Mouse (Mus musculus): ENCODE data around the gene Prpsap2. TPM values are rescaled to one million over a fixed set of nuclear protein-coding genes. Genes with fewer than 3 reads are reported as not detected.
"Not testable (repeated sequence)": the region's sequence is repeated elsewhere in the genome, so short reads cannot be mapped to it uniquely, and the experiment has no call there.

Gene Prpsap2
- total RNA-seq (2014; fragmentation: Nextera tagmentation) (17.9 and 27.7 TPM in 2 replicates), total RNA-seq (2017) (29.4 and 31.8 TPM in 2 replicates)

DNA sequence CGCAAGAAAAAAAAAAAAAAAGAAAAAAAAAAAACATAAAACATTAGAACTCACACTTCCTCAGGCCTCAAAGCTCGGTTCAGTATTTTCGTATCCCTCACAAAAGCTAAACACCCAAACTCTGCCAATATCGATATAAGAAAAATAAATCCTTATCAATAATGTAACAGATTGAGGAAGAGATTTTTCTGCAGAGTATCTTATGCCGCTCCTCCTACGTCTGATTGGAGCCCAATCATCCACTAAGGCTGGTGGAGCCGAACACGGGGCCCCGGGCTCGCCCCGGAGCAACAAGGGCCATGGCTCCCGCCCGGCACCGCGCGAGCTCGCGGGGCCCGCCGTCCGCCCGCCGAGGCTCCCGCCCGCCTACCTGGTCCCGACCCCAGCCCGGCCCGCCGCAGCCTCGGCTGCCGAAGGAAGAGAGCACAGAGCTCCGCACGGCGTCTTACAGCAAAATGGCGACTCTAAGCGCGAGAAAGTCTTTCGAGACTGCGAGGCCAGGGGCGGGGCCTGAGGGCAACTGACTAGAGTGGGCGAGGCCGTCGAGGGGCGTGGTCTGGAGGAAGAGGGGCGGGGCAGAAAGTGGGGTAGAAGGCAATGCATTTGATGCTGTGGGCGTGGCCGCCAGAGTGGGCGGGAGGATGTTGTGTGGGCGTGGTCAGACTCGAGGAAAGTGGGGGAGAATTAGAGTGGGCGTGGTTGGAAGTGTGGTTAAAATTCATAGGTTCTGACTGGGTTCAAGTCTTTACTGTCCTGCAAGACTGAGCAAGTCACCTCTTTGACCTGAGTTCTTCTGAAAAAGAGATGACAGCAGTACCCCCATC lies at the start of gene Prpsap2:
Prpsap2 (minus strand) TSS at position 505 of the 824 bp plus-strand sequence.
- peak; percentile 92 for ATAC-seq (replicated peaks; ENCODE audit: low FRiP score, low TSS enrichment, poor library complexity, severe bottlenecking)

DNA sequence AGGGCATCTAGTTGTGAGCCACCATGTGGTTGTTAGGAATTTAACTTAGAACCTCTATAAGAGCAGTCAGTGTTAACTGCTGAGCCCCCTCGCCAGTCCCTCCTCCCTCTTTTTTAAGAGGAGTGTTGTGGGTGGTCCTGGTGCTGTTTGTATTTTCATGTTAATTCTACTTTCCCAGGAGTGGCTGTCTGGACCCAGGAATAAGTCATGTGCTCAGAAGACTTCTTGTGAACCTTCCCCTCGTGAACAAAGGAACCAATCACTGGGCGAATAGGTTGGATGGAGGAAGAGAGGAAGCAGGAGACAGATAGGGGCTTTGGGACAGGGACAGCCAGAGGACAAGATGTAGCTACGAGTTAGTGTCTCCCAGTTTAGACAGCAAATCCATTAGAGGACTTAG lies 47.9 kb upstream of the Prpsap2 start:
- no peak for ATAC-seq (replicated peaks; ENCODE audit: low FRiP score, low TSS enrichment, poor library complexity, severe bottlenecking)

- no peak for ATAC-seq (replicated peaks; ENCODE audit: low FRiP score, low TSS enrichment, poor library complexity, severe bottlenecking)
Observed at GRCm38 (mm10) chr11:61808551-61809117, 46.7 kb upstream of the Prpsap2 start.

- ATAC-seq (replicated peaks; ENCODE audit: low FRiP score, low TSS enrichment, poor library complexity, severe bottlenecking) = no peak
Observed at GRCm38 (mm10) chr11:61793441-61793840, 31.6 kb upstream of the Prpsap2 start.

DNA sequence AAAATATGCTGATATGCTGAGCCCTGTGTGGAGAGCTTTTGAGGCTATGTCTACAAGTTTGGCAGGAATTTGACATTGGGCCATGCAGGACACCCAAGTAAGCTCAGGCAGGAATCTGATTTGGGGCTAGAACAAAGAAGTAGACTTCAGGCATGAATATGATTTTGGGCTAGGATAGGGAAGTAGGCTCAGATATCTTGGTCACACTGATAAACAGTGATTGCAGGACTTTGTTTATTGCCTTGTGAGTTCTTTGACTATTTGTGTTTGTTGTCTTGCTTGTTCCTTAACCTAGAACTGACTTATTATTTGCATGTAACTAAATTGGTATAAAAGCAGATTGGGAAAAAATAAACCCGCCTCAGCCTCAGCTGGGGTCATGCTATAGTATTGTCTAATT lies 26.7 kb upstream of the Prpsap2 start:
- ATAC-seq (replicated peaks; ENCODE audit: low FRiP score, low TSS enrichment, poor library complexity, severe bottlenecking) = no peak

GRCm38 (mm10) chr11:61782526-61782925 lies 20.6 kb upstream of the Prpsap2 start:
- ATAC-seq (replicated peaks; ENCODE audit: low FRiP score, low TSS enrichment, poor library complexity, severe bottlenecking) = not testable (repeated sequence)

GRCm38 (mm10) chr11:61774551-61775149 lies 12.8 kb upstream of the Prpsap2 start:
- ATAC-seq (replicated peaks; ENCODE audit: low FRiP score, low TSS enrichment, poor library complexity, severe bottlenecking) = no peak

DNA sequence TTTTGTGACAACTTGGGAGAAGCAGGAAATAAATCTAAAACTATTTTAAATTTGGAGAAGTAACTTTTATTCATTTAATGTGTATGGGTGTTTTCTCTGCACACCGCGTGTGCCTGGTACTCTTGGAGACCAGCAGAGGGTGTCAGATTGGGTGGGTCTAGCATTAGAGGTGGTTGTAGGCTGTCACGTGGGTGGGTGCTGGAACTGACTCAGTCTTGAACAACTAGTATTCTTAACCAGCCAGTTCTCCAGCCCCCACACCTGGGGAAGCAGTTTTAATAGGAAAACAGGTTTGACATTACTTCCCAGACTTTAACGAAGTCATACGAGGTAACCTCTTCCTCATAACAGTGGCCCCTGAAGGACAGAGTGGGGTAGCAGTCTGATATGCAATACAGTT lies 1.4 kb downstream of the Prpsap2 start:
- peak; percentile 52; the same call in 1 of the 2 replicates for ATAC-seq (replicated peaks; ENCODE audit: low FRiP score, low TSS enrichment, poor library complexity, severe bottlenecking)

DNA sequence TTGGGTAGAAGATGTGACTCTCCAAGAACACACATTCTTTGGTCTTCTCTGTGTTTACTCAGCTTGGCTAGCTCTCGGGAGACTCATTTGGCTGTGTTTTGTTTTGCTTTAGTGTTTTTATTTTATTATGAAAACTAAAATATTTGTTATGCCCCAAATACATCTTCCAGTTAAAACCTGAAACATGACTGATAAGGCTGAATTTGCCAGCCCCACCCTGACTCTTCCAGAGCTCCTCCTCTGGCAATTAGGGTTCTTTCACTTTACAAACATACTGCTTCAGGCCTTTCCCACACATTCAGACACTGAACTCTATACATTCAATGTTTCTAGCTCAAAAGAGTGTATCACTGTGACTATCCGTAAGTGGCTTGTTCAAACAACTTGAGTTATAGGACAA lies 4.7 kb downstream of the Prpsap2 start:
- ATAC-seq (replicated peaks; ENCODE audit: low FRiP score, low TSS enrichment, poor library complexity, severe bottlenecking) = no peak

DNA sequence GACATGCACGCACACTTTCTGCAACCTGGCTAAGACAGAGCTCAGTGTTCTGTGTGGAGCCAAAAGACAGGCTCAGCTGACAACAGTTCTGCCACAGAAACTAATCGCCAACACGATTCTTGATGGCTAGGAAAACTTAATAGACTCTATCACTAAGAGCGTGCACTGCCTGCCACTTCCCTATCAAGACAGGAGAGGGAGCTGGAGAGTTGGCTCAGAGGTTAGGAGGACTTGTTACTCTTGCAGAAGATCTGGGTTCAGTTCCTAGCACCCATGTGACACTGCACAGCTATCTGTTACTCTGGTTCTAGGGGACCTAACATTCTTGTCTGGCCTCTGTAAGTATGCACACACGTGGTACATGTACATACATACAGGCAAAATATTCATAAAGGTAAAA lies 10.3 kb downstream of the Prpsap2 start:
- ATAC-seq (replicated peaks; ENCODE audit: low FRiP score, low TSS enrichment, poor library complexity, severe bottlenecking) = peak; percentile 87

GRCm38 (mm10) chr11:61747161-61747560 lies 14.7 kb downstream of the Prpsap2 start:
- no peak for ATAC-seq (replicated peaks; ENCODE audit: low FRiP score, low TSS enrichment, poor library complexity, severe bottlenecking)

- no peak for ATAC-seq (replicated peaks; ENCODE audit: low FRiP score, low TSS enrichment, poor library complexity, severe bottlenecking)
Observed at GRCm38 (mm10) chr11:61745781-61746180, 16.1 kb downstream of the Prpsap2 start.

- ATAC-seq (replicated peaks; ENCODE audit: low FRiP score, low TSS enrichment, poor library complexity, severe bottlenecking) = 0 out of 2 replicates have a peak, but pooled peaks have one; percentile 34
Observed at GRCm38 (mm10) chr11:61744460-61744859, 17.4 kb downstream of the Prpsap2 start.

DNA sequence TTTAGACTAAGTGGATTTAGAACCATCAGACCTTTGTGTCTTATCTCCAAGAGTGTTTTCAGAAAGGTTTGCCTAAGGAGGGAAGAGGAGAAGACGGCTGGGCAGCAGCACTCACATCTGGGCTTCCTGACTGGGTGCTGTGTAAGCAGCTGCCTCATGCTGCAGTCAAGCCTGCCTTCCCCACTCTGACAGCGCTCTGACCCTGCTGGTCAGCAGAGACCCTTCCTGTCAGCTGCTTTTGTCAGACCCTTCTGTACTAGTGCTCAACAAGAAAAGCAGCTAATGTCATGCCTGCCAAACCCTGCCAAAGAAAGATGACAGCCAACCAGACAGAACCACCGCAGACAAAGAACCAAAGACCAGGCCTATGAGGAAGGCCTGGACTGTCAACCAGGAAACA lies 18.1 kb downstream of the Prpsap2 start:
- ATAC-seq (replicated peaks; ENCODE audit: low FRiP score, low TSS enrichment, poor library complexity, severe bottlenecking) = no peak

- no peak for ATAC-seq (replicated peaks; ENCODE audit: low FRiP score, low TSS enrichment, poor library complexity, severe bottlenecking)
Observed at GRCm38 (mm10) chr11:61740500-61740899, 21.4 kb downstream of the Prpsap2 start.

DNA sequence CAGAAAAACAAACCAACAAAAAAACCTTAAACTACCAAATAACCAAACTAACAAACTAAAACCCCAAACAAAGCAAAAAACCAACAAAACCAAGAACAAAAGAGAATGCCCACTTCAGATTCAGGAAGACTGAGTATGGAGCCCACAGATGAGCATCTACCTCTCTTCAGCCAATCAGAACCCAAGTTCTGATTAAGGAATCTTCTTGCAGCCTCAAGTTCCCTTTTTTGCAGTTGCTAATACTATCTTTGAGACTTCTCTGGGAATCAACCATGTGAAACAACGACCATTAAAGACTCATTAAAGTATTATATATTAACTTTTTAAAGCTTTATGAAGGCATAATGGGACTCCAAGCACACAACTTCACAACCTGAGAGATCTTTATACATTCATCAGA lies 24.6 kb downstream of the Prpsap2 start:
- no peak for ATAC-seq (replicated peaks; ENCODE audit: low FRiP score, low TSS enrichment, poor library complexity, severe bottlenecking)

- no peak for ATAC-seq (replicated peaks; ENCODE audit: low FRiP score, low TSS enrichment, poor library complexity, severe bottlenecking)
Observed at GRCm38 (mm10) chr11:61732672-61733071, 29.2 kb downstream of the Prpsap2 start.

DNA sequence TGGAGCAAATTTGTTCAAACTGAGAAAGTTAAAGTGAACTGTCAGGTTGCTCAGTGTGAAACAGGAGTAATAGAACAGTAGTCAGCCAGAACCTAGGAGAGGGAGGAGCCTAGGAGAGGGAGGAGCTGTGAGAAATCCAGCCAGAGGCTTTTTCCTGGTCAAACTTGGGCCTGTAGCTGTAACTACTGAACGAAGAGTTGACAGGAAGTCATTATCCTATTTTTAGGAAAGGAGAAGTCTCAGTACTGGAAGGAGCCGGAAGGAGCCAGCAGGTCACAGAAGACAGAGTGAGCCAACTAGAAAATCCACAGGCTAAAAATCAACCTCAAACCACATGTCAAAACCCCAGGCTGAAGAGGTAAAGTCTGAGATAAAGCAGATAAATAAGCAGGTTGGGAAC lies 33.9 kb downstream of the Prpsap2 start:
- no peak for ATAC-seq (replicated peaks; ENCODE audit: low FRiP score, low TSS enrichment, poor library complexity, severe bottlenecking)

- no peak for ATAC-seq (replicated peaks; ENCODE audit: low FRiP score, low TSS enrichment, poor library complexity, severe bottlenecking)
Observed at GRCm38 (mm10) chr11:61722077-61722476, 39.8 kb downstream of the Prpsap2 start.

- no peak for ATAC-seq (replicated peaks; ENCODE audit: low FRiP score, low TSS enrichment, poor library complexity, severe bottlenecking)
Observed at GRCm38 (mm10) chr11:61720636-61721035, 41.3 kb downstream of the Prpsap2 start, which contains the start of gene Slc5a10. Gene Slc5a10 (minus strand): TSS chr11:61720826.
